Mouse (Mus musculus) colon, adult 2 months (tissue): ENCODE data around the gene Antxr2. TPM values are rescaled to one million over a fixed set of nuclear protein-coding genes. Genes with fewer than 3 reads are reported as not detected.

Experiments used
- polyA plus RNA-seq: library from polyadenylated mRNA; depleted of rRNA; stranded (reverse); fragments of >200 nt; gene quantifications from 2 replicates; pipeline ENCODE4 v1.2.3, GENCODE M21; 2012; rRNA removed

Gene Antxr2
- 8.9 and 9.0 TPM in 2 replicates for polyA plus RNA-seq

GRCm38 (mm10) chr5:98030902-98031641 lies at the start of gene Antxr2:
Gene Antxr2, minus strand, starts transcription at chr5:98031043.

Other genes starting within 250 kb of the Antxr2 start
- gene Prdm8, start 136.2 kb upstream of the Antxr2 start, polyA plus RNA-seq, result 0.21 and 0.27 TPM in 2 replicates
- gene Fgf5, start 223.1 kb upstream of the Antxr2 start, polyA plus RNA-seq, result 0.38 TPM in 1 of 2 replicates, not detected in the other